Mouse (Mus musculus): ENCODE measurements around the gene Arl6ip5. TPM values are rescaled to one million over a fixed set of nuclear protein-coding genes. Genes with fewer than 3 reads are reported as not detected.

The Arl6ip5 gene
- 58.9 and 73.4 TPM in 2 replicates for total RNA-seq (2017)

- ATAC-seq (replicated peaks; ENCODE audit: low read depth, poor library complexity, severe bottlenecking) = peak; percentile 74
Measured at GRCm38 (mm10) chr6:97210191-97210961, at the start of gene Arl6ip5. Gene Arl6ip5, plus strand, starts transcription at chr6:97210689.

- ATAC-seq (replicated peaks; ENCODE audit: low read depth, poor library complexity, severe bottlenecking) = 0 out of 2 replicates have a peak, but pooled peaks have one; percentile 10
Measured at GRCm38 (mm10) chr6:97175716-97176115, 34.8 kb upstream of the Arl6ip5 start.

- peak; percentile 96 for ATAC-seq (replicated peaks; ENCODE audit: low read depth, poor library complexity, severe bottlenecking)
Measured at GRCm38 (mm10) chr6:97178491-97179366, 31.8 kb upstream of the Arl6ip5 start, which contains the start of gene Tmf1. Gene Tmf1, minus strand, starts transcription at chr6:97179122.

- no peak for ATAC-seq (replicated peaks; ENCODE audit: low read depth, poor library complexity, severe bottlenecking)
Measured at GRCm38 (mm10) chr6:97179367-97179828, 31.1 kb upstream of the Arl6ip5 start.

GRCm38 (mm10) chr6:97200437-97200836 lies 10.1 kb upstream of the Arl6ip5 start:
- ATAC-seq (replicated peaks; ENCODE audit: low read depth, poor library complexity, severe bottlenecking) = no peak

GRCm38 (mm10) chr6:97202477-97202876 lies 8.0 kb upstream of the Arl6ip5 start:
- no peak for ATAC-seq (replicated peaks; ENCODE audit: low read depth, poor library complexity, severe bottlenecking)

- no peak for ATAC-seq (replicated peaks; ENCODE audit: low read depth, poor library complexity, severe bottlenecking)
Measured at GRCm38 (mm10) chr6:97204252-97204869, 6.1 kb upstream of the Arl6ip5 start.

GRCm38 (mm10) chr6:97204952-97205351 lies 5.5 kb upstream of the Arl6ip5 start:
- no peak for ATAC-seq (replicated peaks; ENCODE audit: low read depth, poor library complexity, severe bottlenecking)

GRCm38 (mm10) chr6:97205439-97205885 lies 5.0 kb upstream of the Arl6ip5 start, which contains the start of gene Uba3:
Gene Uba3, minus strand, starts transcription at chr6:97205647.
- peak; percentile 95 for ATAC-seq (replicated peaks; ENCODE audit: low read depth, poor library complexity, severe bottlenecking)

GRCm38 (mm10) chr6:97207085-97207484 lies 3.4 kb upstream of the Arl6ip5 start:
- no peak for ATAC-seq (replicated peaks; ENCODE audit: low read depth, poor library complexity, severe bottlenecking)

- ATAC-seq (replicated peaks; ENCODE audit: low read depth, poor library complexity, severe bottlenecking) = no peak
Measured at GRCm38 (mm10) chr6:97208406-97208805, 2.1 kb upstream of the Arl6ip5 start.

GRCm38 (mm10) chr6:97209201-97209600 lies 1.3 kb upstream of the Arl6ip5 start:
- no peak for ATAC-seq (replicated peaks; ENCODE audit: low read depth, poor library complexity, severe bottlenecking)

GRCm38 (mm10) chr6:97209751-97210150 lies 738 bp upstream of the Arl6ip5 start:
- ATAC-seq (replicated peaks; ENCODE audit: low read depth, poor library complexity, severe bottlenecking) = no peak

- peak; percentile 27 for ATAC-seq (replicated peaks; ENCODE audit: low read depth, poor library complexity, severe bottlenecking)
Measured at GRCm38 (mm10) chr6:97210962-97211601, 593 bp downstream of the Arl6ip5 start.

GRCm38 (mm10) chr6:97211981-97212380 lies 1.5 kb downstream of the Arl6ip5 start:
- peak; percentile 69 for ATAC-seq (replicated peaks; ENCODE audit: low read depth, poor library complexity, severe bottlenecking)

- ATAC-seq (replicated peaks; ENCODE audit: low read depth, poor library complexity, severe bottlenecking) = no peak
Measured at GRCm38 (mm10) chr6:97216154-97216821, 5.8 kb downstream of the Arl6ip5 start.

- no peak for ATAC-seq (replicated peaks; ENCODE audit: low read depth, poor library complexity, severe bottlenecking)
Measured at GRCm38 (mm10) chr6:97220672-97221071, 10.2 kb downstream of the Arl6ip5 start.

GRCm38 (mm10) chr6:97221205-97222025 lies 10.9 kb downstream of the Arl6ip5 start:
- ATAC-seq (replicated peaks; ENCODE audit: low read depth, poor library complexity, severe bottlenecking) = peak; percentile 30

Data from common myeloid progenitor, adult 5-6 weeks (primary cell).